Mouse (Mus musculus) brain, embryonic 14.5 days (tissue): Measurements from ENCODE around the gene Tank.

Experiments used
- CTCF ChIP-seq: fragments of 200-500 bp; IDR thresholded peaks from 2 replicates; pipeline ENCODE4 v1.5.1; 2012; ENCODE audit warnings: inconsistent platforms, mild to moderate bottlenecking, moderate library complexity, borderline replicate concordance; ENCODE audit not compliant: insufficient read depth, insufficient read length; ENCODE audit errors: extremely low read depth
- POLR2A ChIP-seq: fragments of 200-500 bp; IDR thresholded peaks from 2 replicates; pipeline ENCODE4 v1.6.1; 2012; ENCODE audit warnings: mild to moderate bottlenecking, inconsistent platforms, borderline replicate concordance; ENCODE audit not compliant: poor library complexity, insufficient read depth, insufficient read length, severe bottlenecking; ENCODE audit errors: extremely low read depth

DNA sequence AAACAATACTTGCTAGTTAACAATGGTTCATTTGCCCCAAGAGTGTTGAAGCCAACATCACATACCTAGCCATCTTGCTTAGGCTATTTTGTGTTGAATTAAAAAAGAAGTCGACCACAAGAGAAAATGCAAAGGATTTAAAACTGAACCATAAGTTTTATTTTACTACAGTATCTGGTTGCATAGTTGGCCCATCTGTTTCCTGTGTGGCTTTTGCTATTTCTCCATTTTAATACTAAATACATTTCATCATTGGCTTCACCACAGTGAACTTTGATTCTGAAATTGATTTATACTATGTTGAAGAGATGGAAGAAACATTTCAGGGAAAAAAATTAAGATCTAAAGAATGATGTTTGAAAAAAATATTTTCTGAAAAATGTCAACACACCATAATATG, 108.1 kb downstream of the Tank start:
- TF ChIP-seq POLR2A: no peak
- TF ChIP-seq CTCF: no peak
